Mouse (Mus musculus) 416B (cell line): ENCODE results near the gene Clic6.
A peak's percentile ranks its signal among the peaks of the same experiment; 100 is the strongest.

ENCODE experiments used
- DNase-seq: peaks from one replicate; pipeline ENCODE4 v3.0.0; 2011; ENCODE audit warnings: low read depth

The Clic6 gene

DNA sequence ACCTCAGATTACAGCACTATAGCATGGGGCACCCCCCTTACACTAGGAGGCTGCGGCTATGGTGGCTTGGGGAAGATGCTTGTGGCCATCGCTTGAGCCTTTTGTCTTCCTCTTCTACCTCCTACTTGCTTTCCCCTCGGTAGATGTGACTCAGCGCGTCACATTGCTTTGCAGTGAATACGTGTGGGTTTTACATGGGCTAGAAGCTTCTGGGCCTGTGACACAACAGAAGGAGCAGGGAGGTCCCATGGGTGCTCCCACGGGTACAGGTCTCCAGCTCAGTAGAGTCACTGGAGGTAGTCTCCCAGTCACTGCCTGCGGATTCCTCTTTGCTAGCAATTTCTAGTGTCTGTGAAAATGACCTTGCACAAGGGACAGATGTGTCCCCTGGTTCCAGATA, 39.1 kb downstream of the Clic6 start:
- DNase-seq: peak; percentile 40

- DNase-seq: no peak
These were observed 40.4 kb downstream of the Clic6 start for GRCm38 (mm10) chr16:92525919-92526318.

GRCm38 (mm10) chr16:92535258-92535657, 49.7 kb downstream of the Clic6 start:
- DNase-seq: no peak

GRCm38 (mm10) chr16:92538356-92538755, 52.8 kb downstream of the Clic6 start:
- DNase-seq: no peak

- peak; percentile 67 for DNase-seq
These were observed 58.7 kb downstream of the Clic6 start for GRCm38 (mm10) chr16:92544264-92544663.

GRCm38 (mm10) chr16:92548651-92549050, 63.1 kb downstream of the Clic6 start:
- DNase-seq: no peak

GRCm38 (mm10) chr16:92551266-92552105, 66.0 kb downstream of the Clic6 start:
- no peak for DNase-seq

GRCm38 (mm10) chr16:92552106-92552382, 66.5 kb downstream of the Clic6 start:
- no peak for DNase-seq

- peak; percentile 80 for DNase-seq
These were observed 67.3 kb downstream of the Clic6 start for GRCm38 (mm10) chr16:92552858-92553257.

GRCm38 (mm10) chr16:92555051-92555450, 69.5 kb downstream of the Clic6 start:
- DNase-seq: no peak

DNA sequence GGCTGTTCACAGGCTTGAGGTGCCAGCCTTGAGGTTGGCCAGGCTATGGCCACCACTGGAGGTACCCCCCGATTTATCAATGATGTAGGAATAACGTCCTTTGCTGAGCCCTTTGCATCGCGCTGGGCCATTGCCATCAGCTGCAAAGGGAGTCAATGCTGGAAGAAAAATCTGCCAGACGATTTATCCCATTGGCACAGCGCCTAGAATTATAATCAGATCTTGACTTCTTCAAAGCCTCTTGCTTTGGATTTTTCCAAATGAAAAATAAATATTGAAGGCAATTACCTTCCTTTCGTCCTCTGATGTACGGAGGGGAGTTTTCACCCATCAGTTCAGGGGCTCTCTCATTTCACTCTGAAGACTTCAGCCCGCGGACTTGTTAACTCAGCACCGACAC, 79.8 kb downstream of the Clic6 start:
- no peak for DNase-seq

GRCm38 (mm10) chr16:92565708-92566107, 80.2 kb downstream of the Clic6 start:
- DNase-seq: peak; percentile 83

DNA sequence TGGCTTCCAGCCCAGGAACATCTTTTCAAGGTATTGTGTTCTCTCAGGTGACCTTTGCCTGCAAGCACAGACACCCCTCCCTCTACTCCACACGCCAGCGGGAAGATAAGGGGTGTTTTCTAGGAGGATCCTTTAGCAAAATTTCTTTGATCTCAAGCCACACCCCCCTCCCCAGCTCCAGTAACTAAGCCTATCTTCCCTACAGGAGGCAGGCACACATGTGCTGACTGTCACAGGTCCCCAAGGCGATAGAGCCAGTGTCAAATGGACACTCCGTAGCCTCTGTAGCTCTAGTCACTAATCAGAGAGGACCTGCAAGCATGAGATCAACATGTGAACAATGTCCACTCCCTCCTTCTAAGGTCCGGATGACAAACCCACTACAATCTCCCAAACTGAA, 80.6 kb downstream of the Clic6 start:
- DNase-seq: no peak

- peak; percentile 26 for DNase-seq
These were observed 85.7 kb downstream of the Clic6 start for GRCm38 (mm10) chr16:92571246-92571645.

DNA sequence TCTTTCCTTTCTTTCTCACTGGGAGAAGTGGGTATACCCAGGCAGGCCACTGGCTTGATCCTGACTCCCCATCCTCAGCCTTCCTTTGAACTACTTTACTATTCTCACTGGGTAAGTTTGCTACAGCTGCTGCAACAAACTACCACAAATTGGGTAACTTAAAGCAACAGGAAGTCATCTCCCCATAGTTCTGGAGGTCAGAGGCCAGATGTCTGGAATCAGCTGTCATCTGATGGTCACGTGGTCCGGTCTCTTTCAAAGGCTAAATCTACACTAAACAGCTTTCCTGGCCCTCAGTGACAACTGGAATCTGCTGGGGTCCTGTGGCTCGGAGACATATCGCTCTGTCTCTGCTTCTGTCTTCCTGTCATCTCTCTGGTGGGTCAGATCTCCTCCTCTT, 87.7 kb downstream of the Clic6 start:
- DNase-seq: peak; percentile 77

- DNase-seq: no peak
These were observed 90.3 kb downstream of the Clic6 start for GRCm38 (mm10) chr16:92575792-92576191.

- no peak for DNase-seq
These were observed 91.8 kb downstream of the Clic6 start for GRCm38 (mm10) chr16:92577381-92577780.

DNA sequence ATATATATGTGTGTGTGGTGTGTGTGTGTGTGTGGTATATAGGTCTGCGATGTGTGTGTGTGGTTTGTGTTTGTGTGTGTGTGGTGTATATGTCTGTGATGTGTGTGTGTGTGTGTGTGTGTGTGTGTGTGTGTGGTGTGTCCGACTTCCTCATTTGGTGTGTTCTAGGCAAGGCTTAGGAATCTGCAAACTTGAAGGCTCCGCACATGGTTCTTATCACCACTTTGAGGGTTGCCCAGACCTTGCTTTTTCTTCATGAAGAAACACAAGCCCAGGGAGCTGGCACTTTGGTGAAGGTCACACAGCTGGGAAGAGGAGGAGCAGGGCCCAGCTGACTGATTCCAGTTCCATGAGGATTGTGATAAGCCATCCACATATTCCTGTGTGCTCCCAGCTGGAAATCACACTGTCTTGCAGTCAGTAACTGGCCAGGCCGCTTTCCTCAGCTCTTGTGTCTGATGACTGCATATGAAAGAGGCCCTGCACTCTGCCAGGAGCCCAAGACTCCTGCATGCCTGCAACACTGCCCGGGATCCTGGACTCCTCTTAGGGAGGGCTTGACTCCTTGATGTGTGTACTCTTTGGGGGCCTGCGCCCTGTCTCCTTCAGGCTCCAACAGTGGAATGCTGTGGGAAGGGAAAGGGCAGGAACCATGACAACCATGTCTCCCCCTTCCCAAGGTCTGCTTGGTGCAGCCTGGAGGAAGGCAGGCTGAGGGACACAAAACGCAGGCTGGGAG, 93.5 kb downstream of the Clic6 start:
- no peak for DNase-seq

- DNase-seq: no peak
These were observed 95.4 kb downstream of the Clic6 start for GRCm38 (mm10) chr16:92580981-92581380.

DNA sequence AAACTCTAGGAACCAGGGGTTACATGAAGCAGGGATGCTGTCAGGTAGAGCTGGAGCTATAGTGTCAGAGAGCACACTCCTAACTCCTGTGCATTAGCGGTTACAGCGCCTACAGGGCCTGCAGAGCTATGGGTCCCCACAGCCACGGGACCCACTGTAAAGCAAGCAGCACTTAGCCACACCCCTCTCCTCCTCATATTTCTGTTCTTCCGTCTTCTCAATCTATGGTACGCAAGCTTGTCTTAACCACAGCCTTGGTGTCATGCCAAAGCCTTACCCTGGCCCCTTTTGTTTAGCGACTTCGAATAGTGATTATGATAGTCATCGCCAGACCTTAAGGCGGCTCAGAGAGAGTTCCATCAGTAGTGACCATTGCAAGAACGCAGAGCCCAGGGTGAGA, 96.2 kb downstream of the Clic6 start:
- peak; percentile 89 for DNase-seq

GRCm38 (mm10) chr16:92587836-92588235, 102.3 kb downstream of the Clic6 start:
- no peak for DNase-seq
